Mouse (Mus musculus) midbrain, embryonic 13.5 days (tissue): ENCODE measurements around the gene Nrarp. TPM values are rescaled to one million over a fixed set of nuclear protein-coding genes. Genes with fewer than 3 reads are reported as not detected.

Experiments used
- polyA plus RNA-seq: library from polyadenylated mRNA; unstranded; fragments of >200 nt; fragmentation: Nextera tagmentation; extraction: Ambion mirVana; gene quantifications from 2 replicates; pipeline ENCODE4 v1.2.1, GENCODE M21; 2015

Nrarp gene
- polyA plus RNA-seq, 1 experiment from 2014 or later: 33.9 TPM

Other genes starting within 250 kb of the Nrarp start
- gene Arrdc1, start 245.5 kb upstream of the Nrarp start, polyA plus RNA-seq: 19.2 and 19.7 TPM in 2 replicates
- gene Zmynd19, start 231.0 kb upstream of the Nrarp start, polyA plus RNA-seq: 12.3 and 20.4 TPM in 2 replicates
- 36.3 and 41.8 TPM in 2 replicates for gene Dph7, start 218.4 kb upstream of the Nrarp start, polyA plus RNA-seq
- gene Mrpl41, start 205.7 kb upstream of the Nrarp start, polyA plus RNA-seq: 162 and 172 TPM in 2 replicates
- gene Pnpla7, start 204.7 kb upstream of the Nrarp start, polyA plus RNA-seq: 3.3 and 4.2 TPM in 2 replicates
- 110 and 115 TPM in 2 replicates for gene Nsmf, start 126.4 kb upstream of the Nrarp start, polyA plus RNA-seq
- not detected in 2 replicates for gene Entpd8, start 100.5 kb upstream of the Nrarp start, polyA plus RNA-seq
- gene Noxa1, start 85.6 kb upstream of the Nrarp start, polyA plus RNA-seq: 0.16 TPM in 1 of 2 replicates, not detected in the other
- 1.1 and 1.2 TPM in 2 replicates for gene Tor4a, start 16.1 kb downstream of the Nrarp start, polyA plus RNA-seq
- 113 and 117 TPM in 2 replicates for gene Nelfb, start 30.7 kb downstream of the Nrarp start, polyA plus RNA-seq
- gene Stpg3, start 33.9 kb downstream of the Nrarp start, polyA plus RNA-seq: not detected in 2 replicates
- gene Fam166a, start 38.0 kb downstream of the Nrarp start, polyA plus RNA-seq: 0.89 TPM in 1 of 2 replicates, not detected in the other
- gene Tubb4b, start 43.9 kb downstream of the Nrarp start, polyA plus RNA-seq: 362 and 392 TPM in 2 replicates
- not detected in 2 replicates for gene Slc34a3, start 53.6 kb downstream of the Nrarp start, polyA plus RNA-seq
- gene Rnf224, start 56.0 kb downstream of the Nrarp start, polyA plus RNA-seq: not detected in 2 replicates
- gene Rnf208, start 61.5 kb downstream of the Nrarp start, polyA plus RNA-seq: 64.5 and 73.2 TPM in 2 replicates
- not detected in 2 replicates for gene Cysrt1, start 61.7 kb downstream of the Nrarp start, polyA plus RNA-seq
- 4.9 and 5.1 TPM in 2 replicates for gene AL732309.1, start 66.1 kb downstream of the Nrarp start, polyA plus RNA-seq
- gene Tmem203, start 74.7 kb downstream of the Nrarp start, polyA plus RNA-seq: 18.6 and 19.6 TPM in 2 replicates
- 11.4 and 13.3 TPM in 2 replicates for gene Tprn, start 81.9 kb downstream of the Nrarp start, polyA plus RNA-seq
- 205 and 216 TPM in 2 replicates for gene Ssna1, start 91.7 kb downstream of the Nrarp start, polyA plus RNA-seq
- gene Anapc2, start 91.7 kb downstream of the Nrarp start, polyA plus RNA-seq: 147 and 149 TPM in 2 replicates
- gene Tmem210, start 107.4 kb downstream of the Nrarp start, polyA plus RNA-seq: not detected in 2 replicates
- 0.27 TPM in 1 of 2 replicates, not detected in the other for gene Lrrc26, start 109.2 kb downstream of the Nrarp start, polyA plus RNA-seq
- 17.5 and 19.0 TPM in 2 replicates for gene Grin1, start 138.4 kb downstream of the Nrarp start, polyA plus RNA-seq
- 60.0 and 66.4 TPM in 2 replicates for gene Man1b1, start 151.6 kb downstream of the Nrarp start, polyA plus RNA-seq
- gene Dpp7, start 175.6 kb downstream of the Nrarp start, polyA plus RNA-seq: 19.9 and 23.7 TPM in 2 replicates
- 3.9 and 4.4 TPM in 2 replicates for gene Uap1l1, start 184.9 kb downstream of the Nrarp start, polyA plus RNA-seq
- gene Sapcd2, start 191.6 kb downstream of the Nrarp start, polyA plus RNA-seq: 23.1 and 25.5 TPM in 2 replicates
- 0.62 and 1.0 TPM in 2 replicates for gene Entpd2, start 215.1 kb downstream of the Nrarp start, polyA plus RNA-seq
- gene Npdc1, start 218.6 kb downstream of the Nrarp start, polyA plus RNA-seq: 380 and 389 TPM in 2 replicates
- 0.49 TPM in 1 of 2 replicates, not detected in the other for gene Fut7, start 242.5 kb downstream of the Nrarp start, polyA plus RNA-seq
- gene Abca2, start 247.9 kb downstream of the Nrarp start, polyA plus RNA-seq: 10.2 and 11.1 TPM in 2 replicates